Mouse (Mus musculus): ENCODE measurements around the gene Ctnnbl1. TPM values are rescaled to one million over a fixed set of nuclear protein-coding genes. Genes with fewer than 3 reads are reported as not detected.

Gene Ctnnbl1
- polyA plus RNA-seq, 1 experiment from 2014 or later = 78.2 TPM

GRCm38 (mm10) chr2:157746558-157746957 lies 9.4 kb downstream of the Ctnnbl1 start:
- Histone ChIP-seq H3K27me3 (replicated peaks; ENCODE audit: control insufficient read depth, insufficient read depth, low read length) (no peaks in the 10 kb centered on the region), H3K27ac (ENCODE audit: low read length) (no peak overlapping the region; the same call in 1 of the 2 replicates), H3K4me1 (replicated peaks; ENCODE audit: control insufficient read depth, insufficient read depth, low read length) (peaks cover 17% of the 10 kb centered on the region), H3K4me3 (replicated peaks; ENCODE audit: low read length) (no peak overlapping the region), H3K36me3 (ENCODE audit: control insufficient read depth, insufficient read depth) (no peaks in the 10 kb centered on the region), H3K4me2 (ENCODE audit: low read length) (no peak overlapping the region), H3K9ac (replicated peaks; ENCODE audit: low read depth, low read length) (no peak overlapping the region), H3K9me3 (ENCODE audit: control insufficient read depth, low read length) (no peaks in the 10 kb centered on the region)
- ATAC-seq = no peak
- WGBS = 78% methylated on average over 5 of the region's 9 CpGs

GRCm38 (mm10) chr2:157747989-157748388 lies 10.8 kb downstream of the Ctnnbl1 start:
- Histone ChIP-seq H3K4me2 (ENCODE audit: low read length) (no peak overlapping the region), H3K9ac (replicated peaks; ENCODE audit: low read depth, low read length) (no peak overlapping the region), H3K36me3 (ENCODE audit: control insufficient read depth, insufficient read depth) (no peaks in the 10 kb centered on the region), H3K9me3 (ENCODE audit: control insufficient read depth, low read length) (no peaks in the 10 kb centered on the region), H3K27me3 (replicated peaks; ENCODE audit: control insufficient read depth, insufficient read depth, low read length) (no peaks in the 10 kb centered on the region), H3K4me3 (replicated peaks; ENCODE audit: low read length) (no peak overlapping the region), H3K4me1 (replicated peaks; ENCODE audit: control insufficient read depth, insufficient read depth, low read length) (peaks cover 31% of the 10 kb centered on the region), H3K27ac (ENCODE audit: low read length) (no peak overlapping the region)
- 66% methylated on average over 2 of the region's 2 CpGs for WGBS
- no peak for ATAC-seq

GRCm38 (mm10) chr2:157750481-157750880 lies 13.3 kb downstream of the Ctnnbl1 start:
- Histone ChIP-seq H3K9me3 (ENCODE audit: control insufficient read depth, low read length) (no peaks in the 10 kb centered on the region), H3K4me1 (replicated peaks; ENCODE audit: control insufficient read depth, insufficient read depth, low read length) (peaks cover 44% of the 10 kb centered on the region)

GRCm38 (mm10) chr2:157750926-157751588 lies 13.9 kb downstream of the Ctnnbl1 start:
- 29% methylated on average over 12 of the region's 12 CpGs for WGBS
- Histone ChIP-seq H3K4me1 (replicated peaks; ENCODE audit: control insufficient read depth, insufficient read depth, low read length) (peaks cover 44% of the 10 kb centered on the region), H3K4me2 (ENCODE audit: low read length) (peak overlapping the region; percentile 45), H3K36me3 (ENCODE audit: control insufficient read depth, insufficient read depth) (no peaks in the 10 kb centered on the region), H3K27me3 (replicated peaks; ENCODE audit: control insufficient read depth, insufficient read depth, low read length) (no peaks in the 10 kb centered on the region), H3K27ac (ENCODE audit: low read length) (peak overlapping the region; percentile 91), H3K9me3 (ENCODE audit: control insufficient read depth, low read length) (no peaks in the 10 kb centered on the region), H3K4me3 (replicated peaks; ENCODE audit: low read length) (no peak overlapping the region), H3K9ac (replicated peaks; ENCODE audit: low read depth, low read length) (no peak overlapping the region; the same call in 1 of the 2 replicates)
- peak; percentile 54 for ATAC-seq

More at GRCm38 (mm10) chr2:157750481-157750880, 13.3 kb downstream of the Ctnnbl1 start:
- Histone ChIP-seq H3K4me2 (ENCODE audit: low read length) (no peak overlapping the region), H3K27me3 (replicated peaks; ENCODE audit: control insufficient read depth, insufficient read depth, low read length) (no peaks in the 10 kb centered on the region), H3K36me3 (ENCODE audit: control insufficient read depth, insufficient read depth) (no peaks in the 10 kb centered on the region), H3K4me3 (replicated peaks; ENCODE audit: low read length) (no peak overlapping the region), H3K27ac (ENCODE audit: low read length) (peak overlapping the region; percentile 91), H3K9ac (replicated peaks; ENCODE audit: low read depth, low read length) (no peak overlapping the region)
- WGBS = 38% methylated on average over 8 of the region's 8 CpGs
- no peak for ATAC-seq

- Histone ChIP-seq H3K27me3 (replicated peaks; ENCODE audit: control insufficient read depth, insufficient read depth, low read length) (no peaks in the 10 kb centered on the region), H3K27ac (ENCODE audit: low read length) (peak overlapping the region; percentile 91), H3K9ac (replicated peaks; ENCODE audit: low read depth, low read length) (peak overlapping the region; percentile 39; the same call in 1 of the 2 replicates), H3K36me3 (ENCODE audit: control insufficient read depth, insufficient read depth) (no peaks in the 10 kb centered on the region), H3K4me3 (replicated peaks; ENCODE audit: low read length) (peak overlapping the region; percentile 11; the same call in 1 of the 2 replicates), H3K4me2 (ENCODE audit: low read length) (peak overlapping the region; percentile 45), H3K9me3 (ENCODE audit: control insufficient read depth, low read length) (no peaks in the 10 kb centered on the region), H3K4me1 (replicated peaks; ENCODE audit: control insufficient read depth, insufficient read depth, low read length) (peaks cover 44% of the 10 kb centered on the region)
- 12% methylated on average over 22 of the region's 22 CpGs for WGBS
- ATAC-seq = peak; percentile 92
Measured at GRCm38 (mm10) chr2:157751589-157752373, 14.6 kb downstream of the Ctnnbl1 start.

GRCm38 (mm10) chr2:157752374-157752743 lies 15.2 kb downstream of the Ctnnbl1 start:
- 37% methylated on average over 7 of the region's 7 CpGs for WGBS
- Histone ChIP-seq H3K27me3 (replicated peaks; ENCODE audit: control insufficient read depth, insufficient read depth, low read length) (no peaks in the 10 kb centered on the region), H3K9me3 (ENCODE audit: control insufficient read depth, low read length) (no peaks in the 10 kb centered on the region), H3K4me2 (ENCODE audit: low read length) (peak overlapping the region; percentile 45), H3K4me1 (replicated peaks; ENCODE audit: control insufficient read depth, insufficient read depth, low read length) (peaks cover 44% of the 10 kb centered on the region), H3K27ac (ENCODE audit: low read length) (peak overlapping the region; percentile 91), H3K9ac (replicated peaks; ENCODE audit: low read depth, low read length) (peak overlapping the region; percentile 39; the same call in 1 of the 2 replicates), H3K4me3 (replicated peaks; ENCODE audit: low read length) (no peak overlapping the region), H3K36me3 (ENCODE audit: control insufficient read depth, insufficient read depth) (no peaks in the 10 kb centered on the region)
- no peak for ATAC-seq

- Histone ChIP-seq H3K4me2 (ENCODE audit: low read length) (no peak overlapping the region), H3K4me3 (replicated peaks; ENCODE audit: low read length) (no peak overlapping the region), H3K27me3 (replicated peaks; ENCODE audit: control insufficient read depth, insufficient read depth, low read length) (no peaks in the 10 kb centered on the region), H3K9me3 (ENCODE audit: control insufficient read depth, low read length) (no peaks in the 10 kb centered on the region), H3K36me3 (ENCODE audit: control insufficient read depth, insufficient read depth) (no peaks in the 10 kb centered on the region), H3K27ac (ENCODE audit: low read length) (no peak overlapping the region), H3K9ac (replicated peaks; ENCODE audit: low read depth, low read length) (no peak overlapping the region), H3K4me1 (replicated peaks; ENCODE audit: control insufficient read depth, insufficient read depth, low read length) (peaks cover 34% of the 10 kb centered on the region)
- ATAC-seq = no peak
- WGBS = 92% methylated on average over 7 of the region's 7 CpGs
Measured at GRCm38 (mm10) chr2:157755771-157756170, 18.6 kb downstream of the Ctnnbl1 start.

GRCm38 (mm10) chr2:157756193-157756592 lies 19.0 kb downstream of the Ctnnbl1 start:
- ATAC-seq = no peak
- Histone ChIP-seq H3K27me3 (replicated peaks; ENCODE audit: control insufficient read depth, insufficient read depth, low read length) (no peaks in the 10 kb centered on the region), H3K4me3 (replicated peaks; ENCODE audit: low read length) (no peak overlapping the region), H3K4me2 (ENCODE audit: low read length) (no peak overlapping the region), H3K36me3 (ENCODE audit: control insufficient read depth, insufficient read depth) (no peaks in the 10 kb centered on the region), H3K4me1 (replicated peaks; ENCODE audit: control insufficient read depth, insufficient read depth, low read length) (peaks cover 30% of the 10 kb centered on the region), H3K27ac (ENCODE audit: low read length) (no peak overlapping the region), H3K9me3 (ENCODE audit: control insufficient read depth, low read length) (no peaks in the 10 kb centered on the region), H3K9ac (replicated peaks; ENCODE audit: low read depth, low read length) (no peak overlapping the region)
- WGBS = 81% methylated on average over 7 of the region's 7 CpGs

GRCm38 (mm10) chr2:157758395-157758794 lies 21.2 kb downstream of the Ctnnbl1 start:
- Histone ChIP-seq H3K27ac (ENCODE audit: low read length) (no peak overlapping the region), H3K36me3 (ENCODE audit: control insufficient read depth, insufficient read depth) (0 out of 2 replicates have a peak, but pooled peaks cover 2% of the 10 kb centered on the region), H3K9me3 (ENCODE audit: control insufficient read depth, low read length) (no peaks in the 10 kb centered on the region), H3K4me1 (replicated peaks; ENCODE audit: control insufficient read depth, insufficient read depth, low read length) (peaks cover 11% of the 10 kb centered on the region), H3K4me2 (ENCODE audit: low read length) (no peak overlapping the region), H3K27me3 (replicated peaks; ENCODE audit: control insufficient read depth, insufficient read depth, low read length) (no peaks in the 10 kb centered on the region), H3K4me3 (replicated peaks; ENCODE audit: low read length) (no peak overlapping the region), H3K9ac (replicated peaks; ENCODE audit: low read depth, low read length) (no peak overlapping the region)
- no peak for ATAC-seq
- 93% methylated on average over 5 of the region's 5 CpGs for WGBS
